Mouse (Mus musculus) cerebellum, adult 9-11 months (tissue): ENCODE measurements around the gene Gm4450.
"Not testable (repeated sequence)": the region's sequence is repeated elsewhere in the genome, so short reads cannot be mapped to it uniquely, and the experiment has no call there.

ENCODE experiments used
- DNase-seq: peaks from one replicate; pipeline ENCODE4 v3.0.0; 2022

Gene Gm4450

DNA sequence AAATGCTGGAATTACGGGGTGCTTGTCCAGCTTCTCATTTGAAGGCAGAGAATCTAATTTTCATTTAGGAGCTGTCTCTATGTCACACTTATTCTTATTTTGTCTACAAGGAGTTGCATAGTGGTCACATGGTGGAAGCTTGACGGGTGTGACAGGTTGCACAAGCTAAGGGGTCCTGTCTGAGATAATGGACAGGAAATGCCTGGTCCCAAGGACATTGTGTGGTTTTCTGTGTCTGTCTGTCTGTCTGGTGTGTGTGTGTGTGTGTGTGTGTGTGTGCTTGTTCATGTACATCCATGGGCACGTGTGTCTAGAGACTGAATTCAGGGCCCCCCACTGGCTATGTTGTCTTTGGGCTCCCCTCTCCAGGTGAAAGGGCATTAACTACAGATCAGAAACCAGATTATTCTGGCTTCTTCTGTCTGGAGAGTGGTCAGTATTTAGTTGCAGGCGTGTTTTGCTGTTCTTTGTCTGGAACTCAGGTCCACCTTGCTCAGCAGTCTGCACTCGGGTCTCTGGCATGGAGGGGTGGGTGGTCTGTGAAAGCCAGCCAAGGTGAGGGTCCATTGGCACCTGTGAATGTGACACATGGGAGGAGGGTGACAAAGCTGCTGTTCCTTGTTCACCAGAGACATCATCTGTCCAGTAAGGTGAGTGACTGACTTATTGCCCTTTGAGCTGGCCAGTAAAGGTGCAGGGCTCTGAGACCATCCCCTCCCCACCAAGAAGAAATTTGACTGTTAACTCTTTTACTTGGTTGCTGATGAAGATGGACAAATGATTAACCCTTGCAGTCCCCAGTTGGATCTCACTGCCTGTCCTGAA, 40.3 kb downstream of the Gm4450 start:
- no peak for DNase-seq

DNA sequence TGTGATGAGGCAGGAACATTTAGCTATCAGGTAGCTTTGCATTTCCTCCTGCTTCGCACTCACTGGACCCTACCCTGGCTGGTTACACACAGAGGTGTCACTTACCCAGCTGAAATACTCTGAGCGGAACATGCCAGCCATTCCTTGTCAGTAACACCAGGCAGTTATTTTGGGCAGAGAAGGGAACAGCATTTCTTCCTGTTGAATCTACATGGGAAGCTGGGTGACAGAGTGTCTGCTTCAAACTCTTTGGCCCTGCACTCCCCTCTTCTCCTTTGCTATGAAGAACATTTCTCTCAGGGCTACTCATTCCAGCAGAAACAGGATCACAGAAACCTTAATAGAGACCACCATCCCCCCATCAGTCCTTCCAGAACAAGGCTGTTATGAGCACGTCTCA, 42.6 kb downstream of the Gm4450 start:
- no peak for DNase-seq

DNA sequence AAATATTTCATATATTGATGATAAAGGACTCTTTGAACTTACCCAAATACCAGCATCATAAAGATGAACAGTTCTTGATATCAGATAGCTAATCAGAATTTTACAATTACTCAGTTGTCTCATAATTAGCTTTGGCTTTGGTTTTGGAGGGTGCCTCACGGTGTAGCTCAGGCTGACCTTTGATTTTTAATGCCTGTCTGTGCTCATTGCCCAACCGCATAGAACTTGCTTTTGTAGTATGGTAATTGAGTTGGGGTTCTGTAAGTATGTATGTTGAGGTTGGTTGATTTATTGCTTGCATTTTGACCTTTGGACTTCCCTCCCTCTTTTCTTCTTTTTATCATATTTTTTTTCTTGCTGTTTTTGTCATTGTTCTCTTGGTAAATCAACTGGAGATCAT, 43.2 kb downstream of the Gm4450 start:
- no peak for DNase-seq

DNA sequence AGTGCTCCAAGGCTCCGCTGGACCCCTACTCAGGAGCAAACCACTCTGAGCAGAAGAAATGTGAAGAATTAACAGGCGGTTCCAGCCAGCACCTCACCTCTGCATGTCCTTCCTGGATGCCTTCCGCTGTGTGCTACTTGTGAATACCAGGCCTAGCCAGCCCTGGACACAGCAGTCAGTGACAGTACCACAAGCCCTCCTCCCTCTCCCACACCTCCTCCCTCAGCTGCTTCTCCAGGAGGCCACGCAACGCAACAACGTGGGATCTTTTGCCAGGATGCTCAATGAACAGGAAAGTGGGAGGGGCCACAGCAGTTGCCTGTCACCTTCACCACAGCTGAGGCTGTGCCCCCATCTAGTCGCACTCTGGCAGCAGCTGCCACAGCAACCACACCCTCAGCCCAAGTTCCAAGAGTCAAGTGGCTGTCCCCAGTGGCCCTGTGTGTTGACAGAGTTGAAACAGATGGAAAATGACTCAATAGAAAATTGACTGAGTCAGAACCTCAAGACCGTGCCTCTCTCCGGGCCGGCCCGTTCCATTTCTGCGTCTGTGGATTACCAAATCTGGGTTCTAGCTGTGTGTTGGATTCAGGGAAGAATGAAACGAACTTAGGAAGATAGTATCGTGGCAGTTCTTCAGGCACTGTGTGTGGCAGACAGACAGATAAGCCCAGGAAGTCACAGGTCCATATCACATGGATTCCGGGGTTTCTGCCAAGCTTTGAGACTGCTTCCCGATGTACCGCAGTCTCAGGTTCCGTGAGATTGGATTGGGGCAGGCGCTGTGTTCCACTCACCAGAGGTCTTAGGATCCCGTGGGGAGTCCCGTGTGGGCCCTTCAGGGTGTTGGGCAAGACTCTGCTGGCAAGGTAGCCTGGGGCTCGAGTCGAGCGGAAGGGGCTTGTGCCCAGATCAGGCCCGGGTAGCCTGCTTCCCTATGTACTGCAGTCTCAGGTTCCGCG, 46.0 kb downstream of the Gm4450 start:
- DNase-seq, result not testable (repeated sequence)

DNA sequence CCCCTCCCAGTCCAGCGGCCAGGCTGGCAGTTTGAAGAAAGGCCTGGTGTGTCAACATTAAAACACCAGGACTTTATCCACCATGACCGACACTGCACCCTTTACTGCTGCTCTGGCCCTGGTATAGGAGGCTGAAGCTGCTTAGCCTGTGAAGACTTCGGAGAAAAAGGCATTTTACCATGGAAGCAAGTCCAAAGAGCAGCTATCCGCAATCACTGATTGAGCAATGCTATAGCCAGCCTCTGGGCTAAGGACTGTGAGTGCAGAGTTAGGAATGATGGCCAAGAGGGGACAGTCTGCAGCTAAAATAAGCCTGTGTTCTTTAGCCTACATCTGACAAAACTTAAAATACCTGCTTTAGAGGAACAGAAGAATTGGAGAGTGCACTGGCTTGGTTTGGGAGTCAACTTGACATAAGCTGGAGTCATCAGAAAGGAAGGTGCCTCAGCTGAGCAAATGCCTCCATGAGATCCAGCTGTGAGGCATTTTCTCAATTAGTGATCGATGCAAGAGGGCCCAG, 49.6 kb downstream of the Gm4450 start:
- DNase-seq, result not testable (repeated sequence)

DNA sequence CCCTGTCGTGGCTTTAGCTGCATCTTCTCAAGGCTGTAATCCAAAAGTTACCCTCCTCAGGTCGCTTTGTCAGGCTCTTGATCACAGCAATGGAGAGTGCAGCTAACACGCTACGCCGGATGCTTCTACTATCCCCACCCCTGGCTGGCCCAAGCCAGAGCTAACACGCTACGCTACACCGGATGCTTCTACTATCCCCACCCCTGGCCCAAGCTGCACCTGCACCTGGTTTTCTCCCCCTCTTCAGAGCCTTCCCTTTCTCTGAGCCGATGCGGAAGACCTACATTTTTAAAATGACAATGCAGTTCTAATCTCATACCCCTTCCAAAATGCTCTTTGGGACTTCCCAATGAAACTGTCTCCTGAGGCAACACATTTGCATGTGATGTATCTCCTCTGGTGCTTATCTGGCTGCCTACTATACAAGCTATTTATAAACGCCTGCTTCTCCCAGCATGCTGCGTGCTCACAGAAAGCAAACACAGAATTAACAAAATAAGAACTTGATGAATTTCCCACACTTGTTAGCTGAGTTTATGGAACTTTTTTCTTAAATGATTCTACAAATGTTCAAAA, 50.3 kb downstream of the Gm4450 start:
- not testable (repeated sequence) for DNase-seq

DNA sequence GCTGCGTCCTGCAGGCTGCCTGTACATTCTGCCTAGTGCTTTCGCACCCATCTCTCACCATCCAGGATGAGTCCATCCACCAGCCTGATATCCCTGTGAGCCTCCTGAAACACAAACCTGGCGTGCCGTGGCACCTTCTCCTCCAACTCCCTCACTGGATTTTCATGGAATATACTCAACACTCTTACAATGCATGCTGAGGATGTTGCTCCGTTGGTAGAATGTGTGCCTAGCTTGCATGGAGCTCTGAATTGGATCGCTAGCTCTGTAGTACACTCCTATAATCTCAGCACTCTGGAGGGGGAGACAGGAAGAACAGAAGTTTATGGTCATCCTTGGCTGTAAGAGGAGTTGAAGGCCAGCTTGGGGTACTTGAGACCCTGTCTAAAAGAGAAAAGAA, 51.0 kb downstream of the Gm4450 start:
- not testable (repeated sequence) for DNase-seq

DNA sequence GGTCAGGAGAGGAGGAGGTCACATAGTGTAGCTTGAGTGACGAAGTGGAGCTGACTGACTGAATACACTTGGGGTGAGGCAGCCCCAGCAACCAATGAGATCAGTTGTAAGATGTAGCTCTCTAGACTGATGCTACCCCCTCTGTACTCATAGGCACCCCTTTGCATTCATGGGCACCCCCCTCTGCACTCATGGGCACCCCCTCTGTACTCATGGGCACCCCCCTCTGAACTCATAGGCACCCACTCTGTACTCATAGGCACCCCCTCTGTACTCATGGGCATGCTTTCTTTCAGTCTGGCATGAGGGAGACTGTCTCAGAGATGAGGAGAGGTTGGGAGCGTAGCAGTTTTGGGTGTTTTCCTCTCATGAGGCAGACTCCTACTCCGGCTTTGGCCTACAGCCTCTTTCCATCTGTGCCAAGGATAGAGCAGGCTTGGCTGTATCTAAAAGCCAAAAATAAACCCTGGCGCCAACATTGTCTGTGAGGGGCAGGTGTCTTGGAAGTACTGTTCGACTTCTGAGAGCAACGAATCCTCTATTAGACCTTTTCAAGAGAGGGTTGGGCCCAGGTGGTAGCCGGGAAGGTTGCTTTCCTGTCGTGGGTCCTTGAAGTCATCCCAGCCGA, 52.5 kb downstream of the Gm4450 start:
- DNase-seq, result peak; percentile 58
